Mouse (Mus musculus): ENCODE measurements around the gene Mki67. TPM values are rescaled to one million over a fixed set of nuclear protein-coding genes. Genes with fewer than 3 reads are reported as not detected.

Gene Mki67
- polyA plus RNA-seq, 1 experiment from 2014 or later = 52.3 TPM

Other genes with a start within 250 kb of the Mki67 start
- gene Clrn3, start 187.7 kb downstream of the Mki67 start, polyA plus RNA-seq (2015; fragmentation: Nextera tagmentation; extraction: Ambion mirVana) = 0.13 and 0.46 TPM in 2 replicates
- 12.7 and 17.3 TPM in 2 replicates for gene Ptpre, start 178.9 kb downstream of the Mki67 start, polyA plus RNA-seq (2015; fragmentation: Nextera tagmentation; extraction: Ambion mirVana)

All from thymus, postnatal 0 days (tissue).